Mouse (Mus musculus) bone marrow macrophage, adult 2 months (primary cell): ENCODE measurements around the gene Ddx17. TPM values are rescaled to one million over a fixed set of nuclear protein-coding genes. Genes with fewer than 3 reads are reported as not detected.

Experiments used
- H3K27ac ChIP-seq: 2 replicates; pipeline ENCODE4 v1.5.1; 2012; ENCODE audit warnings: low read depth, low read length; ENCODE audit not compliant: insufficient read depth
- H3K4me1 ChIP-seq: 2 replicates; pipeline ENCODE4 v1.6.1; 2012; ENCODE audit warnings: low read length; ENCODE audit not compliant: control insufficient read depth, insufficient read depth
- H3K4me3 ChIP-seq: 2 replicates; pipeline ENCODE4 v1.5.1; 2012; ENCODE audit warnings: mild to moderate bottlenecking, low read length, moderate library complexity; ENCODE audit not compliant: insufficient read depth
- CTCF ChIP-seq: IDR thresholded peaks from 2 replicates; pipeline ENCODE4 v1.5.1; 2012; ENCODE audit warnings: low read depth, mild to moderate bottlenecking, low read length, moderate library complexity
- POLR2A ChIP-seq: IDR thresholded peaks from 2 replicates; pipeline ENCODE4 v1.6.1; 2012; ENCODE audit warnings: mild to moderate bottlenecking, low read depth, low read length, borderline replicate concordance
- polyA plus RNA-seq: library from polyadenylated mRNA; stranded (reverse); fragments of >200 nt; gene quantifications from 2 replicates; pipeline ENCODE4 v1.2.4, GENCODE M21; 2012; ENCODE audit not compliant: missing spikeins, insufficient read depth, insufficient read length

Gene Ddx17
- polyA plus RNA-seq, 1 experiment: 212 TPM

- H3K27ac ChIP-seq: peak overlapping the region; percentile 78
- TF ChIP-seq CTCF (no peak), POLR2A (no peak)
- peak overlapping the region; percentile 51 for H3K4me3 ChIP-seq
Measured at GRCm38 (mm10) chr15:79547289-79547820, 814 bp upstream of the Ddx17 start.

DNA sequence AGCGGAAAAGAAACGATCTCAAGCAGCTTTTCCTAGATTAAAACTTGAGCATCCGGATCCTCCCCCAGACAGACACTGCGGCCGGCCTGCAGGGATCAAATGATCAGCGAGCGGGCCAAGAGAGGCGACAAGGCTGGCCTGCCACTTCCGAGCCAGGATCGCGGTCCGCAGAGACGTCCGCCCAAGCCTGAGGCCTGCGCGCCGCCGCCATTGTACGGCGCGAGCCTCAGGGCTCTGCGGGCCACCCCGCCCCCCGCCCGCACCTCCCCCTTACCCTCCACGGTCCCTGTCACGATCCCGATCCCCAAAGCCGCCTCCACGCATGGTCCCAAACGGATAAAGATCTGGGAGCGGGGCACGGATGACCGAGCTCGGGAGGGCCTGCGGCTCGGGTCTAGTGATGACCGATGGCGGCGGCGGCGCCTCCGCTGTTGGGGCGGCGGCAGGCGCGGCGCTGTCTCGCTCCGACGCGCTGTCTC lies 581 bp downstream of the Ddx17 start:
- TF ChIP-seq POLR2A: no peak
- no peak for TF ChIP-seq CTCF
- Histone ChIP-seq H3K27ac (peak overlapping the region; percentile 87), H3K4me3 (peak overlapping the region; percentile 71), H3K4me1 (peaks cover 7% of the 10 kb centered on the region)

More at GRCm38 (mm10) chr15:79547289-79547820, 814 bp upstream of the Ddx17 start:
- peaks cover 7% of the 10 kb centered on the region for H3K4me1 ChIP-seq

GRCm38 (mm10) chr15:79545496-79545895 lies 1.0 kb downstream of the Ddx17 start:
- peaks cover 7% of the 10 kb centered on the region for H3K4me1 ChIP-seq
- H3K4me3 ChIP-seq: peak overlapping the region; percentile 71
- H3K27ac ChIP-seq: peak overlapping the region; percentile 87
- TF ChIP-seq POLR2A (no peak), CTCF (no peak)

GRCm38 (mm10) chr15:79543968-79544367 lies 2.6 kb downstream of the Ddx17 start:
- no peak overlapping the region for H3K4me3 ChIP-seq

DNA sequence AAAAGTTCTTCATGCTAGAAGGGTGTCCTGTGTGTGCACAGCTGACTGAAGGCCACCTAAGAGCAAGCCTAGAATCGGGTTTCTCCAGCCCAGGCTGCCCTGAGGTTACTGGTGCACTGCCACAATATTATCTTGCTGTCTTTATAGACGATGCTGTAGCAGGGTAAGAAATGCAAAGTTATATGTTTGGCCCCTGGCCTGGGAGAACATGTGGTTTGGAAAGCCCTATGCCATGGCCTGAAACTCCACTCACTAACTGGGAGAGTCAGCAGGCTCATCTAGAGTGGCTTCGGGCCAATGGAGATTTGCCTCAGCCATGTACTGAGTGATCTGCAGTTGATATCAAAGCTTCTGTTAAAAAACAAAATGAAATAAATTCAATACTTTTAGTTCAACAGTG lies 12.7 kb downstream of the Ddx17 start:
- no peak overlapping the region for H3K27ac ChIP-seq
- no peaks in the 10 kb centered on the region for H3K4me1 ChIP-seq
- TF ChIP-seq CTCF (no peak), POLR2A (no peak)
- H3K4me3 ChIP-seq: no peak overlapping the region

More at GRCm38 (mm10) chr15:79543968-79544367, 2.6 kb downstream of the Ddx17 start:
- H3K27ac ChIP-seq: no peak overlapping the region
- TF ChIP-seq POLR2A (no peak), CTCF (no peak)
- H3K4me1 ChIP-seq: peaks cover 7% of the 10 kb centered on the region

GRCm38 (mm10) chr15:79529935-79530334 lies 16.6 kb downstream of the Ddx17 start:
- no peak for TF ChIP-seq POLR2A
- no peak overlapping the region for H3K4me3 ChIP-seq
- H3K4me1 ChIP-seq: no peaks in the 10 kb centered on the region
- H3K27ac ChIP-seq: no peak overlapping the region

DNA sequence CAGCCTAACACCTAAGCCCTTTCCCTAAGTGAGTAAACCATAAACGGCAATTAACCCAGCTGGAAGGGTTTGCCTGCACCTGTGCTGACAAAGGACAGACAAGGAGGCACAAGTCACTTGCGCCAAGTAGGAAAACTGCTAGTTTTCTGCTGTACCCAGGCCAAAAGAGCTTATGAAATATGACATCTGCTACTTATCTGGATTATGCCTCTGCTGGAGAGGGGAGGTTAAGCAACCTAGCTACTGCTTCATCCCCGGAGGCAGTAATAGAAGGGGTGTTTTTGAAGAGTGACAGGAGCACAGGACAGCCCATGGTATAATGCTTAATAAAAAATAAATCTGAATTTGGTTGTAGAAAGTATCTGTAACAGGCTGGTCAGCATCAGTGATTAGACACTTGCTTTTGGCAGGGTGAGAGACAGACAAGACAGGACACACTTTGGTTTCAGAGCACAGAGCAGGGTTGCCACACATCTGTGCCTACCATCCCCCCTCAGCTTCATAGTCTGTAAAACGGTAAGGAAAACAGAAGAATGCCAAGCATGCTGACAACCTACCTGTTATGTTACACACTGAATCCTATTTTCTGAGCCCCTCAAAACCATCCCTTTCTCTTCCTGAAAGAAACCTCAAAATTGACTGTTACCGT lies 18.4 kb downstream of the Ddx17 start:
- Histone ChIP-seq H3K27ac (no peak overlapping the region), H3K4me3 (no peak overlapping the region), H3K4me1 (no peaks in the 10 kb centered on the region; the same call in 1 of the 2 replicates)
- TF ChIP-seq CTCF (no peak), POLR2A (no peak)

- no peaks in the 10 kb centered on the region; the same call in 1 of the 2 replicates for H3K4me1 ChIP-seq
- TF ChIP-seq CTCF (no peak), POLR2A (no peak)
- H3K27ac ChIP-seq: no peak overlapping the region
- H3K4me3 ChIP-seq: no peak overlapping the region
Measured at GRCm38 (mm10) chr15:79527192-79527591, 19.3 kb downstream of the Ddx17 start.

DNA sequence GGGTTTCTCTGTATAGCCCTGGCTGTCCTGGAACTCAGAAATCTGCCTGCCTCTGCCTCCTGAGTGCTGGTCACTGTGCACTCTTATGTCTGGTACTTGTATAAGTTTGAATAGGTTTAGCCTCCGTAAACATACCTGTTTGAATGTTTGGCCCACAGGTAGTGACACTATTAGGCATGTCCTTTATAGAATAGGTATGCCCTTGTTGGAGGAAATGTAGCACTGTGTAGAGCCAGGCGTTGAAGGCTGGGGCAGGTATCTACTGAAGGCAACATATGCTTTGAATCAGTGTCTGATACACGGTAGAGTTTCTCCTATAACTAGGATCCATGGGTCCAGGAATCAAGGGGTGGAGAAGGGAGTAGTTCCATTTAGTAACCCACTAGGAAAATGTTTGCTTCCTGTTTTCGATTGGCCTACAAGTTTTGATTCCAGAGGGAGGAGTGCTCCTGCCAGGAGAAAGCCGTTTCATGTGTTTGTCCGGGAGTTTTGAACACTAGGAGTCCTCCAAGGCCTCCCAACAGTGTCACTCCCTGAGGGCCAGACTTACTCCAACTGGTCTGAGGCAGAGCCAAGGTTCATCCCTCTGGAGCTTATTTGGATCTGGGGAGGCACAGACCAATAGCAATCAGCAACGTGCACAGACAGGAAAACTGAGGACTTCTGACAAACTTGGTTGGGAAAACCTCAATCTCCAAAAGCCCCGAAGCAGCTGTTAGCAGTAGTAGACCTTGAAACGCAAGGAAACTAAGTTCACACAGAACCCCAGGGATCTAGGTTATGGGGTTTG lies 20.4 kb downstream of the Ddx17 start:
- no peak overlapping the region for H3K4me3 ChIP-seq
- H3K27ac ChIP-seq: no peak overlapping the region
- no peak for TF ChIP-seq CTCF
- TF ChIP-seq POLR2A: no peak
- H3K4me1 ChIP-seq: no peaks in the 10 kb centered on the region; the same call in 1 of the 2 replicates

GRCm38 (mm10) chr15:79525564-79525963 lies 21.0 kb downstream of the Ddx17 start:
- H3K4me3 ChIP-seq: no peak overlapping the region
- no peak overlapping the region for H3K27ac ChIP-seq
- TF ChIP-seq POLR2A (no peak), CTCF (no peak)
- H3K4me1 ChIP-seq: no peaks in the 10 kb centered on the region; the same call in 1 of the 2 replicates
